Mouse (Mus musculus) embryonic stem cell, embryonic (primary cell): Measurements from ENCODE around the gene Fam161a.
"Not testable (repeated sequence)": the region's sequence is repeated elsewhere in the genome, so short reads cannot be mapped to it uniquely, and the experiment has no call there.

ENCODE experiments used
- CTCF ChIA-PET, 4 experiments: fragments of 300-600 bp in 2 of 4; fragments of 350-600 bp in 2 of 4; sonication (Branson Sonifier 250); formaldehyde crosslinking; loops; one replicate each; lab custom pipeline; 2022; ENCODE audit warnings: inconsistent platforms in 2 of 4; lab: Charles Lee
- POLR2A ChIA-PET, 4 experiments: fragments of 300-600 bp in 2 of 4; fragments of 350-600 bp in 2 of 4; sonication (Branson Sonifier 250); formaldehyde crosslinking; loops; one replicate each; lab custom pipeline; 2022; ENCODE audit warnings: antibody characterized with exemption in 4 of 4, inconsistent platforms in 1 of 4; lab: Charles Lee

The Fam161a gene

DNA sequence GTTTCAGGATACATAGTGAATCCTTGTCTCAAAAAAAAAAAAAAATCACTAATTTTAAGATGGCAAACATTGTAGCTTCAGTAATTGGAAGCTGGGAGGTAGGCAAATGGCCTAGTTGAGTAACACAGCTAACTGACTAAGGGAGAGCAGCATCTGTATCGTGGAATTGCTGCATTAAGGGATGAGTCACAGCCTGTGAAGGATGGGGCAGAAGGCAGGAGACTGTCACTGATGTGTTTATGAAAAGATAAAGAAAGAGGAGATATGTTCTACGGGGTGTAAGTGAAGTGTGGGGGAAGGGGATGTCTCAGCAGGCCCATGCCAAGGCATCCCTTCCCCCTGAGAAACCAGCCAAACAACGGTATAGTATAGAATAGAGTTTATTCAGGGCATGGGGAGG is 56.5 kb downstream of the Fam161a start:
- CTCF ChIA-PET = interaction anchor here in 1 of 4 experiments (0.7 kb wide), 1 partner anchor 287 kb away, joined by 3 read pairs; no protein-coding TSS in a partner anchor
- POLR2A ChIA-PET = interaction anchor here (0.7 to 5.0 kb wide), 14 partner anchors 15 to 435 kb away, joined by 3 to 25 read pairs (median 6); partner anchors contain the start of gene Cct4 (in 1 of the 4)

GRCm38 (mm10) chr11:23064276-23064675 is 56.9 kb downstream of the Fam161a start:
- POLR2A ChIA-PET = interaction anchor here (0.7 to 5.0 kb wide), 20 partner anchors 9 to 435 kb away, joined by 3 to 25 read pairs (median 5); partner anchors contain the start of genes Cct4 (in 1 of the 4) and Fam161a (in 1 of the 4)
- CTCF ChIA-PET = interaction anchor here in 1 of 4 experiments (0.7 to 1.2 kb wide), 2 partner anchors 44 to 287 kb away, joined by 3 read pairs; no protein-coding TSS in a partner anchor

DNA sequence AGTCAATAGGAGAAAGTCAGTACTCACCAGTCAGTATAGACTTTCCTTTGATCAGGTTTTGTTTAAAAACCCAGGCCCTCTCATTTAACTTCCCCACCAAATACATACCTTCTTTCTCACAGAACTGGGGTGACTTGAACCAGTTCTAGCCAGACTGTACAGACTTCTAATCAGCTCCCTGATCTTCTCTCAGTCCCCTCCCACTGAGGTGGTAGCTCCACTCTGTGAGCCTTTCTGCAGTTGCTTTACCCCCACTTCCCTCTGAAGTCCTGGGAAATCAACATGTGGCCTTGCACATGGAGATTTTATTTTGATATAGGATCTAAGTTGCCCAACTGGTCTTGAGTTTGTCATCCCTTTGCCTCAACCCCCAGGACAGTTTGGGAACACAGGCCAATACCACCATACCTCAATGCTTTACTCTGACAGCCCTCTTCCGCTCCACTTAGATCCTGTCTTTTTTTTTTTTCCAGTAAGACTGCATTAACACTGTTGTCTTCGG is 57.9 kb downstream of the Fam161a start:
- CTCF ChIA-PET = interaction anchor here in 1 of 4 experiments (1.2 kb wide), 1 partner anchor 45 kb away, joined by 3 read pairs; no protein-coding TSS in a partner anchor
- POLR2A ChIA-PET = interaction anchor here (0.6 to 5.0 kb wide), 22 partner anchors 10 to 194 kb away, joined by 3 to 25 read pairs (median 5); partner anchors contain the start of gene Fam161a (in 1 of the 4)

DNA sequence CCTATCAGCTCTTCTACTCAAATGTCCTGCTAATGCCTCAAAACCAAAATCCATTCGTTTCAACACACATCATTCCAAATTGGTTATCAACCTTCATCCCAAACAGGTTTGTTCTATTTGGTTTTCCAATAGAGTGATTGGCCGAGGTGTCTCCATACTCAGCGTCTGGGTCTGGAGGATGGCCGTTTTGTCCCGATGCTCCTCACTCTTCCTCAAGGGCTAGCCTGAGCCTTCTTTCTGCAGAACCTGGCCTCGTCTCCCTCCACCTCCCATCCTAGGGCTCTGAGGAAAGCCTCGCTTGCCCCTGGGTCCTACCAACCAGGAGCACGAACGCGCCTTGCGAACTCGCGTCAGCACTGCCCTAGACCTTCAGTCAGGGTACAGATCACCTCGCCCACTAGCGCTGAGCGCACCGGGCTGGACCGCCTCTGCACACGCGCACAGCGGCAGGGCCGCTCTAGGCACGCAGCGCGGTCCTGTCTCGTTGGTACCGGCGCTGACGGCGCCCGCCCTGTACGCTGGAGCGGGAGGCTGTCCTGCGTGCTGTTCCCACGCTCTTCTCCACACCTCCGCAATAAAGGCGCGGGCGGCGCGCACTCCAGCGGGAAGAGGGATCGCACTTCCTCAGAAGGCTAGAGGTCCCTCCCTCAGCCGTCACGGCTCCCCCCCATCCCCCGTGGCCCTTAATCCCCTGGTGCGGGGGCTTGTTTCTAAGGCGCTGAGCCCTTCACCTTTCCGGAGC is 60.2 kb downstream of the Fam161a start:
- CTCF ChIA-PET = interaction anchor here in 1 of 4 experiments (0.7 kb wide), 1 partner anchor 57 kb away, joined by 3 read pairs; no protein-coding TSS in a partner anchor
- POLR2A ChIA-PET = interaction anchor here in 3 of 4 experiments (0.6 to 5.0 kb wide), 18 partner anchors 8 to 143 kb away, joined by 3 to 23 read pairs (median 4); partner anchors contain the start of gene Cct4 (in 1 of the 3)

- CTCF ChIA-PET = no interaction called here
- POLR2A ChIA-PET = interaction anchor here in 1 of 4 experiments (0.9 to 1.7 kb wide), 2 partner anchors 11 to 20 kb away, joined by 5 to 6 read pairs; no protein-coding TSS in a partner anchor
Measured at GRCm38 (mm10) chr11:23068201-23068600, 60.9 kb downstream of the Fam161a start.

DNA sequence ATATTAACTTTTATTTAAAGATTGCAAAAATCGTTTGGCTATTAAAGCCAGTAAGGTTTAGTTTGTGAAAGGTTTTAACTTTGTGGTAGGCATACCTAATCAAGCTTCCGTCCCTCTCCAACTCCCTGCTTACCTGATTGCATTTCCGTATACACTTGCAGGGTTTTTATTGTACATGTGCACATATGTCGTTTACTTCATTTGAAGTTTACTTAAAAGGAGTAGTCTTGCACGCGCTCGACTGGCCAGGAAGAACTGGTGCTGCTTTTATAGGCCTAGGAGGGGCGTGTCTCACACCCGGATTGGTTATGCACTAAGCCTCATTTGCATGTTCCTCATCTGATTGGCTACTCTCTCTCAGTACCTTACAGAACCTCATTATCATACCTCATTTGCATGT is 61.7 kb downstream of the Fam161a start:
- POLR2A ChIA-PET = interaction anchor here in 2 of 4 experiments (0.9 to 1.7 kb wide), 3 partner anchors 10 to 21 kb away, joined by 5 to 10 read pairs (median 6); no protein-coding TSS in a partner anchor
- CTCF ChIA-PET = not testable (repeated sequence)

DNA sequence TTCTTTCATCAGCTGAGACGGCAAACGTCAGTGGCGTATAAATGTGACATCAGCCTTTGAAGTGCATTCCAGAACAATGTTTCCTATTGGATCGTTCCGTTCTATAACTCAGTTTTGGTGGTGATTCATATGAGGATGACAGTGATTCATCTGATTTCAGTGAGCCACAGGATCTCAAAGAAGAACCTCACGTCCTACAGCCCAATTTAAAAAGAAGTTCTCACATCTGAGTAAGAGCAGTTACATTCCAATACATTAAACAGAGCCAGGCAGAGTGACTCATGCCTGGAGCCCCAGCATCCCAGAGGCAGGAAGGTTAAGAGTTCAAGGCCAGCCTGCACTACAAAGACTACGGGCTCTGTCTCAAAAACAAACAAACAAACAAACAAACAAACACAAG is 67.5 kb downstream of the Fam161a start:
- CTCF ChIA-PET = interaction anchor here in 1 of 4 experiments (0.5 kb wide), 1 partner anchor 43 kb away, joined by 3 read pairs; no protein-coding TSS in a partner anchor
- POLR2A ChIA-PET = interaction anchor here in 3 of 4 experiments (0.8 to 3.5 kb wide), 6 partner anchors 8 to 31 kb away, joined by 3 to 10 read pairs (median 4); no protein-coding TSS in a partner anchor

DNA sequence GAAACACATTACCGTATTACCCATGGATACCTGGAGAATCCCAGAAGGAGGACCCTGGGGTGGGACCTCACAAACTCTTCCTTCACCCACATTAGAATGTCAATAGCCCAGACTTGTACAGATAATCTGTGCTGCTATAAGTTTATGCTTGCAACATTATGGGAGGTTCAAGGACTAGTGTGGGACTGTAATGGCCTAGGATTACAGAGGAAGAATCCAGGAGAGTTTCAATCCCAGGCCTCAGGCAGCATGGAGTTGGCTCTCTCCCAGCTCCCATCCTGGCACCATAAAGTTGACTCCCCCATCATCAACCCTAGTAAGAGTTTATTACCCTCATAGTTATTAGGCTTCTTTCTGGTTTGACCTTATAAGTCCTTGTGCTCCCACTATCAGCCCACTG is 71.2 kb downstream of the Fam161a start:
- ChIA-PET CTCF (no interaction called here), POLR2A (interaction anchor here in 2 of 4 experiments (0.8 to 8.8 kb wide), 12 partner anchors 11 to 179 kb away, joined by 3 to 159 read pairs (median 4); partner anchors contain the start of gene Xpo1 (in 1 of the 2))
